Mouse (Mus musculus): ENCODE data around the gene Npc2.

The Npc2 gene

GRCm38 (mm10) chr12:84772726-84773441 lies at the start of gene Npc2, which contains the start of gene Isca2:
Gene Npc2, minus strand, starts transcription at chr12:84773152.
Gene Isca2, plus strand, starts transcription at chr12:84773251.
- DNase-seq (ENCODE audit: low spot score in 2 of 2), result peak; percentile 97 to 99

- peak; percentile 77 to 90 for DNase-seq (ENCODE audit: low spot score in 2 of 2)
These were observed 46.5 kb upstream of the Npc2 start for GRCm38 (mm10) chr12:84819236-84820168.

- no peak for DNase-seq (ENCODE audit: low spot score in 2 of 2)
These were observed 45.5 kb upstream of the Npc2 start for GRCm38 (mm10) chr12:84818496-84818895.

- DNase-seq (ENCODE audit: low spot score in 2 of 2), result no peak
These were observed 41.8 kb upstream of the Npc2 start for GRCm38 (mm10) chr12:84814663-84815325.

GRCm38 (mm10) chr12:84813773-84814172 lies 40.8 kb upstream of the Npc2 start:
- DNase-seq (ENCODE audit: low spot score in 2 of 2), result no peak

- no peak for DNase-seq (ENCODE audit: low spot score in 2 of 2)
These were observed 39.1 kb upstream of the Npc2 start for GRCm38 (mm10) chr12:84812004-84812403.

- no peak for DNase-seq (ENCODE audit: low spot score in 2 of 2)
These were observed 38.6 kb upstream of the Npc2 start for GRCm38 (mm10) chr12:84811510-84811909.

- DNase-seq (ENCODE audit: low spot score in 2 of 2), result no peak
These were observed 37.9 kb upstream of the Npc2 start for GRCm38 (mm10) chr12:84810810-84811209.

GRCm38 (mm10) chr12:84809033-84809432 lies 36.1 kb upstream of the Npc2 start:
- no peak for DNase-seq (ENCODE audit: low spot score in 2 of 2)

GRCm38 (mm10) chr12:84807351-84807750 lies 34.4 kb upstream of the Npc2 start:
- no peak for DNase-seq (ENCODE audit: low spot score in 2 of 2)

- DNase-seq (ENCODE audit: low spot score in 2 of 2), result no peak
These were observed 33.8 kb upstream of the Npc2 start for GRCm38 (mm10) chr12:84806726-84807125.

GRCm38 (mm10) chr12:84806010-84806409 lies 33.1 kb upstream of the Npc2 start:
- no peak for DNase-seq (ENCODE audit: low spot score in 2 of 2)

- DNase-seq (ENCODE audit: low spot score in 2 of 2), result no peak
These were observed 32.4 kb upstream of the Npc2 start for GRCm38 (mm10) chr12:84805228-84805842.

- no peak for DNase-seq (ENCODE audit: low spot score in 2 of 2)
These were observed 29.7 kb upstream of the Npc2 start for GRCm38 (mm10) chr12:84802625-84803024.

- DNase-seq (ENCODE audit: low spot score in 2 of 2), result no peak
These were observed 28.7 kb upstream of the Npc2 start for GRCm38 (mm10) chr12:84801532-84802110.

GRCm38 (mm10) chr12:84800419-84800818 lies 27.5 kb upstream of the Npc2 start:
- DNase-seq (ENCODE audit: low spot score in 2 of 2), result no peak

GRCm38 (mm10) chr12:84799086-84799485 lies 26.1 kb upstream of the Npc2 start:
- DNase-seq (ENCODE audit: low spot score in 2 of 2), result no peak

- no peak for DNase-seq (ENCODE audit: low spot score in 2 of 2)
These were observed 21.7 kb upstream of the Npc2 start for GRCm38 (mm10) chr12:84794647-84795046.

- no peak for DNase-seq (ENCODE audit: low spot score in 2 of 2)
These were observed 19.7 kb upstream of the Npc2 start for GRCm38 (mm10) chr12:84792629-84793028.

- no peak for DNase-seq (ENCODE audit: low spot score in 2 of 2)
These were observed 17.9 kb upstream of the Npc2 start for GRCm38 (mm10) chr12:84790853-84791252.

- DNase-seq (ENCODE audit: low spot score in 2 of 2), result no peak
These were observed 13.1 kb upstream of the Npc2 start for GRCm38 (mm10) chr12:84786091-84786490.

Measured in right cerebral cortex, postnatal 10 days (tissue).